Mouse (Mus musculus) forebrain, embryonic 11.5 days (tissue): ENCODE measurements at regions not wholly inside any gene's neighbourhood (a gene's known extent, or its start where the extent isn't known, plus 50 kb on each side); places are given as distances from the start of the nearest gene placed in this dataset.
A peak's percentile ranks its signal among the peaks of the same experiment; 100 is the strongest.

Source experiments
- ATAC-seq: fragments of 200-750 bp; cut with Nextera tagmentation; replicated peaks from 2 replicates; pipeline ENCODE4 v1.8.0; 2017; ENCODE audit warnings: moderate TSS enrichment; ENCODE audit not compliant: low FRiP score
- DNase-seq: peaks from one replicate; pipeline ENCODE4 v3.0.0-alpha.2; 2017; ENCODE audit warnings: low spot score
- H3K27ac ChIP-seq: fragments of 300-500 bp; sonication (generic); 2 replicates; pipeline ENCODE4 v1.5.1; 2014; ENCODE audit warnings: low read depth, low read length
- H3K27me3 ChIP-seq: fragments of 300-500 bp; sonication (generic); 2 replicates; pipeline ENCODE4 v1.6.1; 2014; ENCODE audit warnings: mild to moderate bottlenecking, low read length, mixed read lengths; ENCODE audit not compliant: control insufficient read depth, insufficient read depth
- H3K36me3 ChIP-seq: fragments of 300-500 bp; sonication (generic); 2 replicates; pipeline ENCODE4 v1.6.1; 2014; ENCODE audit warnings: mild to moderate bottlenecking, low read length, moderate library complexity, mixed read lengths; ENCODE audit not compliant: control insufficient read depth, insufficient read depth
- H3K4me1 ChIP-seq: fragments of 300-500 bp; sonication (generic); replicated peaks from 2 replicates; pipeline ENCODE4 v1.6.1; 2014; ENCODE audit warnings: low read length, mixed read lengths; ENCODE audit not compliant: control insufficient read depth, insufficient read depth
- H3K4me2 ChIP-seq: fragments of 300-500 bp; sonication (generic); 2 replicates; pipeline ENCODE4 v1.6.1; 2014; ENCODE audit warnings: low read depth, mild to moderate bottlenecking, low read length, moderate library complexity, mixed read lengths; ENCODE audit not compliant: severe bottlenecking
- H3K4me3 ChIP-seq: fragments of 300-500 bp; sonication (generic); 2 replicates; pipeline ENCODE4 v1.5.1; 2014; ENCODE audit warnings: low read depth, low read length
- H3K9ac ChIP-seq: fragments of 300-500 bp; sonication (generic); 2 replicates; pipeline ENCODE4 v1.6.1; 2014; ENCODE audit warnings: low read length
- H3K9me3 ChIP-seq: fragments of 300-500 bp; sonication (generic); 2 replicates; pipeline ENCODE4 v1.6.1; 2016; ENCODE audit warnings: low read length, mixed read lengths; ENCODE audit not compliant: control insufficient read depth
- WGBS: fragments of 180-500 bp; shearing (Covaris S2); extraction: QIAGEN DNeasy Blood & Tissue Kit; methylation state at CpG from one replicate; pipeline ENCODE4 v1.1.7; 2014; 5-methylcytosine and 5-hydroxymethylcytosine counted together

DNA sequence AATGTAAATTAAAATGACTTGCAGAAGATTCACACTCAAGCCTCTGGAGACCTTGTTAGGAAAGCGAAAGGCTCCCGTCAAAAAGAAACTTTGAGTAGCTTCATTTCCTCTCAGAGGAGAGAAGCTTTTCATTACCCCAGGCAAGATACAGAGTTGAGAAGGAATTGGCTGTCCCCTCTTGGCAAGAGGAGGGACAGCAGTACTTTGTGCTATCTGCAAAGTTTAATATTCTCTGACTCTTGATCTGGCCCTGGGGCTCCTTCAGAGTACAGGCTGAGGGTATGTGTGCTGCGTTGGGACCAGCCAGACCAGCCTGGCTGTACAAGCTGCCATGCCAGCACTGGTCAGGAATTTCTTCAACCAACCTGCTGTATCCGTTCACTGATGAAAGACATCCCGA lies 525.4 kb downstream of the Amy2a5 start:
- no peak; the same call in 1 of the 2 replicates for ATAC-seq
- Histone ChIP-seq H3K4me1 (no peaks in the 10 kb centered on the region), H3K4me3 (no peak overlapping the region), H3K4me2 (no peak overlapping the region), H3K27ac (no peak overlapping the region), H3K9me3 (no peaks in the 10 kb centered on the region), H3K27me3 (no peaks in the 10 kb centered on the region), H3K9ac (no peak overlapping the region), H3K36me3 (no peaks in the 10 kb centered on the region)
- DNase-seq = no peak
- 67% methylated on average over 5 of the region's 5 CpGs for whole genome bisulfite sequencing

DNA sequence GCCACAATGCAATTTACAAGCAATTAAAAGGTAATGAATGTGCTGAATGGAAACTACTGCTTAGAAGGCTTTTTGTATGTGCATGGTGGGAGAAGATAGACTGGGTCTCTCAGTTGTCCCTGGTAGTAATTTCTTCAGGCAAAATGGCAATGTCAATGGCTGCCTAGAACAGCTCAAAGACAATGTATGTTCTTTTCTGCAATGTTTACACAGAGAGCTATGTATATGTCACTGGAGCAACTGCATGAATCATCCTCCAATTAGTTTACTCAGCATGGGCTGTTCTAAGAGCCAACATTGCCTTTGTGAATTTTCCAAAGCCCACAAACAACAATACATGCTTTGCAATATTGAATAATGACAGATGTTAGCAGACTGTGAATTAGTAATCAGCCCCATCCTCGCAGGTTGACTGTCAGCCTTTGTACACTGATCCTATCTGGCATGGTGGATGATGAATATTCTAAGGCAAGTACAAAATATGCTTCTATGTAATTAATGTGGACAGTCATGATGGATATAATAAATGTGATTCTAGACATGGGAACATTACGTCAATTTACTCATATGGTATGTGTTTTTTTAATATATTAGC lies 559.0 kb downstream of the Amy2a5 start:
- no peak overlapping the region for H3K4me2 ChIP-seq
- no peak for DNase-seq
- H3K9me3 ChIP-seq = no peaks in the 10 kb centered on the region
- peak; percentile 63 for ATAC-seq
- no peak overlapping the region for H3K27ac ChIP-seq
- no peaks in the 10 kb centered on the region for H3K4me1 ChIP-seq
- H3K27me3 ChIP-seq = no peaks in the 10 kb centered on the region
- WGBS = 75% methylated on average over 2 of the region's 2 CpGs
- H3K9ac ChIP-seq = no peak overlapping the region
- no peaks in the 10 kb centered on the region for H3K36me3 ChIP-seq
- no peak overlapping the region for H3K4me3 ChIP-seq

DNA sequence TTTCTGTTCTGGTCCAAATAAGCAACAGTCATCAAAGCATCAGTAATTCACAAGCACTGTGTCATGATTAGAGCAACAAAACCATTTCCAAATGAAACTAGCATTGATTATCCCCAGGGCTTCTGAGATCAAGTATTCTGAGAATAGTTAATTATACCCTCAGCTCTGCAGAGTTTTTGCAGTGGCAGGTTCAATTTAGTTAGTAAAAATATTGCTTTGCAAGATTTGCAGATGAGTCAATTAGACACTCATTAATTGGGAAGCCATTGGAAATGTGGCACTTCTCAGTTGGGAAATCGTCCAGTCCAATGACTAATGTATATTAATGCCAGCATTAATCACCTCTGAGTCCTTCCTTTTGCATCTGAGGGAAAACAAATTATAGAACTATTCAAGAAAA lies 570.5 kb downstream of the Amy2a5 start:
- Histone ChIP-seq H3K4me1 (no peaks in the 10 kb centered on the region), H3K4me3 (no peak overlapping the region), H3K9me3 (no peaks in the 10 kb centered on the region), H3K27me3 (no peaks in the 10 kb centered on the region), H3K9ac (no peak overlapping the region), H3K27ac (no peak overlapping the region), H3K36me3 (no peaks in the 10 kb centered on the region), H3K4me2 (no peak overlapping the region)
- ATAC-seq (0 out of 2 replicates have a peak, but pooled peaks have one; percentile 24), DNase-seq (no peak)
- 71% methylated on average over 1 of the region's 1 CpGs for WGBS

DNA sequence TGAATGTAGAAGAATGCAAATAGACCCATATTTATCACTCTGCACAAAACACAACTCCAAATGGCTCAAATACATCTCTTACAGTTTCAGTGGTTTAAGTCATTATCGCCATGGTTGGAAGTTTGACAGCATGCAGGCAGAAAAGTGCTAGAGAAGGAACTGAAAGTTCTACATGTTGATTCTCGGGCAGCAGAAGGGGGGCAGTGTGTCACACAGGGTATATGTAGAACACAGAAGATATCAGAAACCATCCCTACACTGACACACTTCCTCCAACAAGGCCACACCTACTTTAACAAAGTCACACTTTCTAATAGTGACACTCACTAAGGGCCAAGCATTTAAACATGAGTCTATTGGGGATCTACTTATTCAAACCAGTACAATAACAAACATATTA lies 620.1 kb downstream of the Amy2a5 start:
- Histone ChIP-seq H3K36me3 (no peaks in the 10 kb centered on the region), H3K4me2 (no peak overlapping the region), H3K27ac (no peak overlapping the region), H3K9ac (no peak overlapping the region), H3K9me3 (no peaks in the 10 kb centered on the region), H3K4me3 (no peak overlapping the region), H3K27me3 (no peaks in the 10 kb centered on the region), H3K4me1 (no peaks in the 10 kb centered on the region)
- no peak for ATAC-seq
- 81% methylated on average over 2 of the region's 2 CpGs for WGBS
- no peak for DNase-seq

DNA sequence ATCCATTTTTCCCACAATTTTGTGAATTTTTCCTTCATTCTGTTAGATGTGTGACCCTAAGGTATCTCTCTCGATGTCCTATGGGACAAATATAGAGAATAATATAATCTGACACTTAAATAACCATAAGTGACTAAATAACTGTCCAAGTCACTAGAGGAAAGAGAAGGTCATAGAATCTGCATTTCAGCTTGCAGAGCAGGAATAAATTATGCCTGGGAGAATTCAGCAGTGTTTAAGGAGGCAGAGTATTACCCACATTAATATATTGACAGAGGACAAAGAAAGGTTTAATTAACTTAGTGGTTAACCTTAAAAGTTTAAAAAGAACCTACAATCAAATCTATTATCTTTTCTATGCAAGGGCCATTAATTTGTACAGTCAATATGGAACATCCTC lies 655.2 kb downstream of the Amy2a5 start:
- Histone ChIP-seq H3K27ac (no peak overlapping the region), H3K4me1 (no peaks in the 10 kb centered on the region), H3K9ac (no peak overlapping the region), H3K36me3 (no peaks in the 10 kb centered on the region), H3K9me3 (no peaks in the 10 kb centered on the region), H3K4me3 (no peak overlapping the region), H3K27me3 (no peaks in the 10 kb centered on the region), H3K4me2 (no peak overlapping the region)
- WGBS = 84% methylated on average over 1 of the region's 1 CpGs
- ATAC-seq (no peak), DNase-seq (no peak)

DNA sequence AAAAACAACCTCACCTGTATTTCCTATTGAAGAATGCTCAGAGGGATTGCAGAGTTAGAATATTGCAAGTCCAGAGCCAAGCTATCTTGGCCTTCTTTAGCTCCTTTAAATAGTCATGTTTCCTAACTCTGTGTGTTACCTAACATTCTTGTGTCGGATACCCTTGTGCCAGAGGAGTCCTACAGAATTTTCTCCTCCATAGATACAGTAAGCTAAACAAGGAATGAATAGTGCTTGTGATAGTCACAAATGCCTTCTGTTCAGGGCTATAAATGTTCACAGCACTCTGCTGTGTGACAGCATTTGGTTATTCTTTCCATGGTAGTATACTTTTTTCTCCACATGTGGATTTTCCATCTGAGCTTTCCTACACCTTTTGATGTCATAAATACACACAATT lies 676.3 kb downstream of the Amy2a5 start:
- Histone ChIP-seq H3K4me3 (no peak overlapping the region), H3K4me2 (no peak overlapping the region), H3K27me3 (no peaks in the 10 kb centered on the region), H3K36me3 (no peaks in the 10 kb centered on the region), H3K27ac (no peak overlapping the region), H3K4me1 (no peaks in the 10 kb centered on the region), H3K9me3 (no peaks in the 10 kb centered on the region), H3K9ac (no peak overlapping the region)
- ATAC-seq (no peak), DNase-seq (no peak)
- WGBS = 98% methylated on average over 1 of the region's 1 CpGs
